Mouse (Mus musculus): Measurements from ENCODE around the gene Ankrd33. TPM values are rescaled to one million over a fixed set of nuclear protein-coding genes. Genes with fewer than 3 reads are reported as not detected.

Ankrd33 gene
- polyA plus RNA-seq, 1 experiment from 2014 or later: not detected

DNA sequence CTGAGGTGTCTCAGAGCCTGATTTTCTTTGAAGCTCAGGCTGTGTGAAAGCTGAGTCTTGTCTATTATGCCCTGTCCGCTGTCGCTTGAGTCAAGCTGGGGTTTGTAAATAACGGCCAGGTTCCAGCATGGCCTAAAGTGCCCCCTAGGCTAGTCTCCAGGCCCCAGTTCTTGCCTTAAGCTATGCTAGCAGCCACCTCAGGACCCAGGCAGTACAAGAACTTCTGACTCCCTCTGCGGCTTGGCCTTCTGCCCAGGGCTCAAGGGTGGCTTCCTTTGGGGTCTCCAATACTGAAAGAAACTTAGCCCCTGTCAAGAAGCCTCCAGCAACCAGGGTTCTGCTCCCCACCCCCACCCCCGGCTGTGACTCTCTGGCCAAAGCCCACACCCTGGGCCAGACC lies 28.6 kb downstream of the Ankrd33 start:
- no peaks in the 10 kb centered on the region for H3K27me3 ChIP-seq (ENCODE audit: control insufficient read depth, insufficient read depth, low read length)
- ATAC-seq (replicated peaks; ENCODE audit: insufficient number of reproducible peaks, low FRiP score, low TSS enrichment): no peak
- no peak overlapping the region for H3K4me3 ChIP-seq (ENCODE audit: low read depth, low read length)
- H3K36me3 ChIP-seq (ENCODE audit: control insufficient read depth, insufficient read depth, low read length): no peaks in the 10 kb centered on the region
- H3K9ac ChIP-seq (ENCODE audit: low read depth, low read length): no peak overlapping the region
- no peak overlapping the region for H3K27ac ChIP-seq (ENCODE audit: low read depth, low read length)
- peaks cover 62% of the 10 kb centered on the region for H3K4me1 ChIP-seq (ENCODE audit: control insufficient read depth, insufficient read depth, low read length)
- WGBS (ENCODE audit: insufficient replicate concordance): 90% methylated on average over 5 of the region's 5 CpGs
- H3K9me3 ChIP-seq (replicated peaks; ENCODE audit: control insufficient read depth, low read length): no peaks in the 10 kb centered on the region
- no peak overlapping the region for H3K4me2 ChIP-seq

DNA sequence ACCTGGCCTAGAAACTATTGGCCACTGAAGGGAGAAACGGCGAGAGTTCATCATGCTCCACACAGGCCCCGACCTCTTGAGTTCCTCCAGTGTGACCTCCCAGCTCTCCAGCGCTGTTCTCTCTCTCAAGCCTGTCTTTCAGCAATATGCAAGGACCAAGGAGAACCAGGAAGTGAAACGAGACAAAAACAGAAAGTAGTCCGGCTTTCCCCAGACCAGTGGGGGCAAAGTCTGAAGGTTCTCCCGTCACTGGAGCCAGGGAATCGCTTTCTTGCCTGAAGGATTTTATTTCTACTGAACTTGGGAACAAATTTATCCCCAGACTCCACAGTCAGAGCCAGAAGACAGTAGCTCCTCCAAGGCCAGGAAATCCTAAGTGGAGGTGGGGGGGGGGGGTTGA lies 29.2 kb downstream of the Ankrd33 start:
- H3K9ac ChIP-seq (ENCODE audit: low read depth, low read length): no peak overlapping the region
- 75% methylated on average over 8 of the region's 8 CpGs for WGBS (ENCODE audit: insufficient replicate concordance)
- H3K27ac ChIP-seq (ENCODE audit: low read depth, low read length): no peak overlapping the region

DNA sequence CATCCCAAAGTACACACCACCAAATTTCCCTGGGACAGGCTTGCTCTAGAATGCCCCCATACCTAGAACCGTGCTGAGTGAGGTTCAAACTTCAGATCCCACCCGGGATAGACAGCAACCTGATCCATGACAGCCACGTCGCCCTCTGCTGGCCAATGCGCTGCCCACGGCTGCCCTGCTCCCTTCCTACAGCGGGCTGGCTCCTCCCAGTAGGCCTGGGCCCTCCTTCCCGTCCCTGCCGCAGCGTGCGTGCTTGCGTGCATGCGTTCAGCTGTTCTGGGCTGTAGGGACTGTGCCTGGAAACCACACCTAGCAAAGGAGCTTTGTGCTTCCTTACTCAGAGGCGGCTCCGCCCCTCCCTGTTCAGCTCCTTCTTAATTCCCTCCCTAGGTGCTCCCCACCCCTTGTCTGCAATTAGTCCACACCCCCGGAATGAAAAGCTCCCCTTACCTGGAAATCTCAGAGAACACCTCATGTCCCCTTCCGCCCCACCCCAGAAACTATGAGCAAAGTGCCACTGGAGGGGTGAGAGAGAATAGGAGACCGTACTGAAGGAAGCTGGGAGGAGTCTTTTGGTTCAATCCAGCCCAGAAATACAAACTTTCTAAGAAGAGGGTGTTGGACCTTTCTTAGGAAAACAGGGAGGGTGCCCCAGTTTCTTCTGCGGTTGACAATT lies 30.0 kb downstream of the Ankrd33 start:
- H3K27ac ChIP-seq (ENCODE audit: low read depth, low read length): no peak overlapping the region; the same call in 1 of the 2 replicates
- H3K27me3 ChIP-seq (ENCODE audit: control insufficient read depth, insufficient read depth, low read length): no peaks in the 10 kb centered on the region
- H3K4me1 ChIP-seq (ENCODE audit: control insufficient read depth, insufficient read depth, low read length): peaks cover 49% of the 10 kb centered on the region
- no peaks in the 10 kb centered on the region for H3K9me3 ChIP-seq (replicated peaks; ENCODE audit: control insufficient read depth, low read length)
- H3K36me3 ChIP-seq (ENCODE audit: control insufficient read depth, insufficient read depth, low read length): no peaks in the 10 kb centered on the region
- WGBS (ENCODE audit: insufficient replicate concordance): 10% methylated on average over 19 of the region's 19 CpGs
- peak overlapping the region; percentile 63; the same call in 1 of the 2 replicates for H3K9ac ChIP-seq (ENCODE audit: low read depth, low read length)
- peak overlapping the region; percentile 55 for H3K4me2 ChIP-seq
- no peak overlapping the region for H3K4me3 ChIP-seq (ENCODE audit: low read depth, low read length)
- ATAC-seq (replicated peaks; ENCODE audit: insufficient number of reproducible peaks, low FRiP score, low TSS enrichment): peak; percentile 80

More for the DNA sequence above, 29.2 kb downstream of the Ankrd33 start:
- Histone ChIP-seq H3K4me3 (ENCODE audit: low read depth, low read length) (no peak overlapping the region), H3K4me2 (no peak overlapping the region), H3K27me3 (ENCODE audit: control insufficient read depth, insufficient read depth, low read length) (no peaks in the 10 kb centered on the region), H3K9me3 (replicated peaks; ENCODE audit: control insufficient read depth, low read length) (no peaks in the 10 kb centered on the region), H3K36me3 (ENCODE audit: control insufficient read depth, insufficient read depth, low read length) (no peaks in the 10 kb centered on the region), H3K4me1 (ENCODE audit: control insufficient read depth, insufficient read depth, low read length) (peaks cover 56% of the 10 kb centered on the region)
- no peak for ATAC-seq (replicated peaks; ENCODE audit: insufficient number of reproducible peaks, low FRiP score, low TSS enrichment)

DNA sequence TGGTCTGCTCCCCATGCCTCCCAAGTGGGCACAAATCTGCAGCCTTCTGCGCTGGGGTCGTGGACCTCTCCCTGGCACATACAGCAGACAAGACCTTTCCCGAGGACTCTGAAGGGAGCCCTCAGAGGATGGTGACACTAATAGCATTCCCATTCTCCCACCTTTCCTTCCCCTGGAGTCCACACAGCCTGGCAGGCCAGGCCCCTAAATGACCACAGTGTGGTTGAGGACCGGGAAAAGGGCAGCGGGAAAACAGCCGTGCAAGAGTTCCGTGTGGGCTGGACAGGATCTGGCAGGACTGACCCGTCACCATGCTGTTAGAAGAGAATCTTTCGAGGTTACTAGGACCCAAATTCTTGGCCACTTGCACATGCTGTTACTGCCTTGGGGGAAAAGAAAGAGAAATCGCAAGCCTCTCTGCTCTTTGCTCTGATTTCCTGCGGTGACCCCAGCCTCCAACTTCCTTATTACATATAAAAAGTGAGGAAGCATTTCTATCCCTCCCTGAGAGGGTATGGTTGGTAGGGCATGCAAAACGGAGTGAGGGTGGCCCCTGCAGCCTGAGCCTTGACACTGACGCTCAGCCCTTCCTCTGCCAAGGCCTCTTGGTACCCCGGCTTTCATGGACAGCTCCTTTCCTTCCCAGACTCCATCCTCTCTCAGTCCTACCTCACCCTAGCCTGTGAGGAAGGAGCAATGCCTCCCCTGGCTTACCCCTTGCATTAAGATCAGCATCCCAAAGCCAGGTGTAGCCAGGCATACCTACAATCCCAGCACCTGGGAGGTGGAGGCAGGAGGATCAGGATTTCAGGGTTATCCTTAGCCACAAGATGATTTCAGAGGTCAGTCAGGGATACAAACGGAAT lies 30.8 kb downstream of the Ankrd33 start:
- Histone ChIP-seq H3K27ac (ENCODE audit: low read depth, low read length) (no peak overlapping the region; the same call in 1 of the 2 replicates), H3K4me3 (ENCODE audit: low read depth, low read length) (no peak overlapping the region), H3K9ac (ENCODE audit: low read depth, low read length) (peak overlapping the region; percentile 63), H3K9me3 (replicated peaks; ENCODE audit: control insufficient read depth, low read length) (no peaks in the 10 kb centered on the region), H3K36me3 (ENCODE audit: control insufficient read depth, insufficient read depth, low read length) (no peaks in the 10 kb centered on the region), H3K4me2 (peak overlapping the region; percentile 44; the same call in 1 of the 2 replicates), H3K4me1 (ENCODE audit: control insufficient read depth, insufficient read depth, low read length) (peaks cover 44% of the 10 kb centered on the region), H3K27me3 (ENCODE audit: control insufficient read depth, insufficient read depth, low read length) (no peaks in the 10 kb centered on the region)
- 53% methylated on average over 15 of the region's 15 CpGs for WGBS (ENCODE audit: insufficient replicate concordance)
- ATAC-seq (replicated peaks; ENCODE audit: insufficient number of reproducible peaks, low FRiP score, low TSS enrichment): no peak

DNA sequence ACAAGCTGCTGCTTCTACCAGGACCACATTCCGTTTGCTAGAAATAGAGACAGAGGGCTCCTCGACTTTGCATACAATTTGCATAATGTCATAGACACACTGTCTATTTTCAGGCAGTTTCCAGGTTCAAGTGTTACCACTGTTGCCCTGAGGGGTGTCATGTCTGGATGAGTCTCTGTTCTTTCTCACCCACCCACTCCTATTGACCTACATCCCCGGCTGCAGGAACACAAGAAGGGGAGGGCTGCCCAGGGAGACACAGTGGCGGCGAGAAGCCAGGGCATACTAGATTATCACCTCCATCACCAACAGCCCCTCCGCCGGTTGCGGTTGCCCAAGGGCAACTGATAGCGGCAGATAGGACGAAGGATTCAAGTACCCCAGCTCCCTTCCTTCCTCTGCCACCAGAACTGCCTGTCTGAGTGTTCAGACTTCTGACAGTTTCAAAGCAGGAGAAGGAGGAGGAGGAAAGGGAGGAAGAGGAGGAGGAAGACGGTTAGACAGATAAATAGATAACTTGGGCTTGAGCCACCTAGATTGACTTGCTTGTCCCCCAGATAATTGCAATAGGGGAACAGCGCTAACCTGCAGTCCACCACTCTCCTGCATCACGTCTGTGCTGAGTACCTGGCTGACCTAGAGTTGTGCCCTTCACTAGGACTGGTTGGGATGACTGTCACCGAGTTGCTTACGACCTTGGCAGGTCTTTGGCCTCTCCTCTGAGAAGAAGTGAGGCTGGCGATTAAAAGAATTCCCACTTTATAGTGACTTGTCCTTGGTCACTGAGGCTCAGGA lies 31.8 kb downstream of the Ankrd33 start:
- Histone ChIP-seq H3K4me2 (peak overlapping the region; percentile 44), H3K36me3 (ENCODE audit: control insufficient read depth, insufficient read depth, low read length) (no peaks in the 10 kb centered on the region), H3K9ac (ENCODE audit: low read depth, low read length) (peak overlapping the region; percentile 39; the same call in 1 of the 2 replicates), H3K9me3 (replicated peaks; ENCODE audit: control insufficient read depth, low read length) (no peaks in the 10 kb centered on the region), H3K4me1 (ENCODE audit: control insufficient read depth, insufficient read depth, low read length) (peaks cover 44% of the 10 kb centered on the region), H3K4me3 (ENCODE audit: low read depth, low read length) (no peak overlapping the region), H3K27ac (ENCODE audit: low read depth, low read length) (peak overlapping the region; percentile 70), H3K27me3 (ENCODE audit: control insufficient read depth, insufficient read depth, low read length) (no peaks in the 10 kb centered on the region)
- 27% methylated on average over 16 of the region's 16 CpGs for WGBS (ENCODE audit: insufficient replicate concordance)
- ATAC-seq (replicated peaks; ENCODE audit: insufficient number of reproducible peaks, low FRiP score, low TSS enrichment): 0 out of 2 replicates have a peak, but pooled peaks have one; percentile 12

DNA sequence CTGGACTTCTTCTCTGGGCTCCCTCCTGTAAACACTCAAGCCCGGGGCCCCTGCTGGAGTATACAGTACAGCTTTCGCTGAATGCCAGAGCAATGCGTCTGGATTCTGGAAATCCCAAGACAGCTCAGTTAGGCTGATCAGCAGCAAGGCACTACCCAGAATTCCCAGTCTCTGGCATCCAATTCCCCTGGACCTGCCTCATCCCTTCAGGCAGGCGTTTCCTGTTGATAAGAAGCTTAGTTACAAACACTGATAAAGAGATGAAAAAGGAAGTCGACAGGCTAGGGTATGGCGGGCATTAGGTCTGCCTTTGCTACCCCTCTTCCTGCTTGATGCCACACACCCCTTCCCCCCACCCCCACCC lies 32.3 kb downstream of the Ankrd33 start:
- no peak overlapping the region for H3K9ac ChIP-seq (ENCODE audit: low read depth, low read length)
- no peak overlapping the region for H3K4me3 ChIP-seq (ENCODE audit: low read depth, low read length)
- no peaks in the 10 kb centered on the region for H3K9me3 ChIP-seq (replicated peaks; ENCODE audit: control insufficient read depth, low read length)
- H3K27ac ChIP-seq (ENCODE audit: low read depth, low read length): peak overlapping the region; percentile 70
- no peaks in the 10 kb centered on the region for H3K27me3 ChIP-seq (ENCODE audit: control insufficient read depth, insufficient read depth, low read length)
- peaks cover 41% of the 10 kb centered on the region for H3K4me1 ChIP-seq (ENCODE audit: control insufficient read depth, insufficient read depth, low read length)
- H3K4me2 ChIP-seq: peak overlapping the region; percentile 44
- 0 out of 2 replicates have a peak, but pooled peaks have one; percentile 8 for ATAC-seq (replicated peaks; ENCODE audit: insufficient number of reproducible peaks, low FRiP score, low TSS enrichment)
- 6% methylated on average over 6 of the region's 6 CpGs for WGBS (ENCODE audit: insufficient replicate concordance)
- no peaks in the 10 kb centered on the region for H3K36me3 ChIP-seq (ENCODE audit: control insufficient read depth, insufficient read depth, low read length)

DNA sequence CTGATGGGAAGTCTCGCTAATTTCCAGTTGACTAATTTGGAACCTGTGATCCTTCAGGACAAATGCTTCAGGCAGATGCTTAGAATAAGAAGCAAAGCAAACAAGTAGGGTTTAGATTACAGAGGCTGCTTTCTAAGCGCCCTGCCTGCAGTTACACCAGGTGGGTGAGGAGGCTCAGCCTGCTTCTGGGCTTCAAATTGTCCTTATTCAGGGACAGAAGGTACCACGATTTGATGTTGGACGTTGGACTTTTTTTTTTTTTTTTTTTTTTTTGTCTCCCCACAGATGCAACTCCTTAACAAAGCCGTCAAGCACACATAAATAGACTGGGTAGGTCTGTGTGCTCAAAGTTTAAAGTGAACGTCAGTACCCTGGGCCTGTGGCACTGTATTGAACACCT lies 33.0 kb downstream of the Ankrd33 start:
- Histone ChIP-seq H3K4me3 (ENCODE audit: low read depth, low read length) (no peak overlapping the region), H3K36me3 (ENCODE audit: control insufficient read depth, insufficient read depth, low read length) (no peaks in the 10 kb centered on the region), H3K9me3 (replicated peaks; ENCODE audit: control insufficient read depth, low read length) (no peaks in the 10 kb centered on the region), H3K27me3 (ENCODE audit: control insufficient read depth, insufficient read depth, low read length) (no peaks in the 10 kb centered on the region), H3K4me1 (ENCODE audit: control insufficient read depth, insufficient read depth, low read length) (peaks cover 34% of the 10 kb centered on the region), H3K27ac (ENCODE audit: low read depth, low read length) (peak overlapping the region; percentile 70; the same call in 1 of the 2 replicates), H3K9ac (ENCODE audit: low read depth, low read length) (no peak overlapping the region), H3K4me2 (no peak overlapping the region)
- WGBS (ENCODE audit: insufficient replicate concordance): 60% methylated on average over 6 of the region's 6 CpGs
- no peak for ATAC-seq (replicated peaks; ENCODE audit: insufficient number of reproducible peaks, low FRiP score, low TSS enrichment)

Data from heart, embryonic 11.5 days (tissue).